Mouse (Mus musculus): ENCODE data around the gene Glrb. TPM values are rescaled to one million over a fixed set of nuclear protein-coding genes. Genes with fewer than 3 reads are reported as not detected.

Glrb gene
- total RNA-seq, 2 experiments from 2014 or later: 83.4 to 85.1 TPM

DNA sequence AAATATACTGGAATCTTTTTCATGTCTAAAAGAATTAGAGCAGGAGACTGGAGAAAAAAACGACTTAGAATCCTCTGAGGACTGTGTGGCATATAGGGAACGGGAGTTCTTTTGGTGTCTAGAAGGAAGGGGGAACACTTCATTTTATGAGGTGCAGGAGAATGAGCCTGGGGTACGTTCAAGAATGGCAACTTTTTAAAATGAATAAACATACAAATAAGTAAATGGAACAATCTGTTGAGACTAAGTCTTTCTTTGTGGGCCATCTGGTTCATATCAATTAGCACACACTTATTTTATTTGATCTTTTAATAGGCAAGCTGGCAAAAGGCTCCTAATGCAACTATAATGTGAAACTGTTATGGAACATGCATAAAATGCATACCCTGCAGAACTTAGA is 75.9 kb downstream of the Glrb start:
- intact Hi-C loops (cut with DNase I): no loop called here
- DNase-seq: no peak

DNA sequence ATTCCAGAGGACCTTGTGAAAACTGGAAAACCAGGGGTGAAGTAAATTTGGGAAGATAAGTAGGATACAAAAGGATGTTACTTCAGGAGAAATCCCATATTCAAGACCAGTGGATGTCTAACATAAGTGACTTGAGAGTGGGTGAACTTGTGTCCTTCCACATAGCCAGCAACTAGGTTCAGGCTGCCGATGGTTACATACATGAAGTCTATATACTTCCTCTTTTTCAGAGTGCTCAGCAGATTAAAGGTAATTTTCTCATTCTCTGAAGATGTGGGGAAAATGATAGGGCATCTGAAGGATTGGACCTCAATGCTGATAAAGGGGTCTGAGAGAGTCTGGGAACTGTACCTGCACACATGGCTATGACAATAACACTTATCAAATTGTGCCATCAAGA is 89.5 kb downstream of the Glrb start:
- intact Hi-C loops (cut with DNase I): no loop called here
- DNase-seq: no peak

DNA sequence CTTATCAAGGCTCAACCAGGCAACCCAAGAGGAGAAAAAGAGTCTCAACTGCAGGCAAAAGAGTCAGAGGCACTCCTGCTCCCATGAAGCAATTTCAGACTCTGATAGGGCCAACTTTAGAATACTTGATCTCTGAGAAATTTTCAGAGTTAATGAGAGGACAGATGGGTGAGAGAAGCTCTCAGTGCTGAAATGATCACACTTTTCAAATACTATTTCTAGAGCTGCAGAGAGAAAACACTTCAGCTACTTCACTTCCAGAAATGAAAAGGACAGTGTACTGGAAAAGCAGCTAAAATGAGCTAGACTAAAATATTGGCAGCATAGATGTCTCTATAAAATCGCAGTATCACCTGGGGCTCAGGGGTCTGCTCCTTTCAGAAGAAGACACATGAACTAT is 94.8 kb downstream of the Glrb start:
- DNase-seq: no peak
- intact Hi-C loops (cut with DNase I): no loop called here

DNA sequence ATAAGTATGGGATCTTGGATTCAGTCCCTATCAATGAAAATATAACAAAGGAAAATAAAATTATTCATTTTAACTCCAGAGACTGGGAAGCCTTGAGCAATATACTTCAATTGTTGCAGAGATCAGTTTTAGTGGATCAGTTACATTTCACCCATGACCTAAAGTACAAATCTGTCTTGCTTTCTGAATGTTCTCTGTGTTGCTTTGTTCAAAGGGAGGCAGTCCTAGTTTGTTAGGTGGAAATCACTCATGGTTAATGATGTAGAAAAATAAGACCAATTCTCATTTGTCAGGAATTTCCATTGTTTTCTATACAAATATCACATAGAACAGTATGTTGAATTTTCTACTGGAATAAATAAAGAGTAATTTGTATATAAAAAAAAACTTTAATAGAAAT is 99.7 kb downstream of the Glrb start:
- intact Hi-C loops (cut with DNase I): no loop called here
- no peak for DNase-seq

DNA sequence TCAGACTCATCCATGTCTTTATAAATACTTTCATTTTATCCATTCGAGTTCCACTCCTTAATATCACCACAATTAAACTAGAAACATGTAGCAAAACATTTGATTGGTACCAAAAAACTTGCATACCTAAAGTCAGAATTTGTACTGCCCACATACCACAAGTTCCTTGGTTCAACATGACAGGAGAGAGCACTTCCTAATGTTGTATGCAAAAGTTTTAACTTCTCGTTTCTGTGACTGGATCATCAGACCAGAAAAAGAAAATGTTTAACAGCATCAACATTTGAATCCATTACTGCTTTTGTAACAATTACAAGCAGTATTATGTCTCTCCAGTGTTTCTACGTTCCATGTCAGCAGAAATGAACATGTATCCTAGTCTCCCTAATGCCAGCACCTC is 101.2 kb downstream of the Glrb start:
- intact Hi-C loops (cut with DNase I): no loop called here
- no peak for DNase-seq

DNA sequence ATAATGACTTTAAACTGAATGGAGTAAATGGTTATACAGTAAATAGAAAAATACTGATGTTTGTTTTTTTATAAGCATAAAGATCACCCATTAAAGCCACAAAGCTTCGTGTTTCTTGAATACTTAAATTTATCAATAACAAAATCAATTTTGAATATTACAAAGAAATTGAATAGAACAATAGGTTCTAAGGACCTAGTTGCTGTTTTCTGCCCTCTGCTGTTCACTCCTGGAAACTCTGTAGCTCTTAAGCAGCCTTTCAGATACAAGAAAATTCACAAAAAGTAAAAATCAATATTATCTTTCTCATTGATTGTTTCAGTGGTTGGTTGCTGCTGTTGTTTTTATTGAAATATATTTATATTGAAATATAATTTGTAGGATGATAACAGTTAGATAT is 108.1 kb downstream of the Glrb start:
- peak; percentile 21 for DNase-seq
- intact Hi-C loops (cut with DNase I): loop anchor here (10.0 kb wide), 2 partner anchors 979 to 1119 kb away; no protein-coding TSS in a partner anchor

DNA sequence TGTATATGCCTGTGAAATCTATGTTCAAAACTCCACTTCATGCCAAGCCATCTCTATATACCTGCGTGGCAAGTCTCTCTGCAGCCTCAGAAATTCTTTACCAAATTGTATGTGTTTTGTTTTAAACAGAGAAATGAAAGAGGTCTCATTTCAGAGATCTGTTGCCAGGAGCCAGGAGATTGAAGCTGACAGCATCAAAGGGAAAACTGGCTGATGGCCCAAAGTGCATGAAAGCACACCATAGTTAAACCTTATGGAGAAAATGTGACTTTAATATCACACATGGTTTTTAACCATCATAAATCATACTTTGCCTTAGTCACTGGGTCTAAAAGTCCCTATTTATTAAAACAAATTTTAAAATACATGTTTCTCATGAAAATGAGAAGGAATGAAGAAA is 109.6 kb downstream of the Glrb start:
- intact Hi-C loops (cut with DNase I): loop anchor here (5.0 to 10.0 kb wide), 3 partner anchors 722 to 1121 kb away; no protein-coding TSS in a partner anchor
- peak; percentile 22 for DNase-seq

DNA sequence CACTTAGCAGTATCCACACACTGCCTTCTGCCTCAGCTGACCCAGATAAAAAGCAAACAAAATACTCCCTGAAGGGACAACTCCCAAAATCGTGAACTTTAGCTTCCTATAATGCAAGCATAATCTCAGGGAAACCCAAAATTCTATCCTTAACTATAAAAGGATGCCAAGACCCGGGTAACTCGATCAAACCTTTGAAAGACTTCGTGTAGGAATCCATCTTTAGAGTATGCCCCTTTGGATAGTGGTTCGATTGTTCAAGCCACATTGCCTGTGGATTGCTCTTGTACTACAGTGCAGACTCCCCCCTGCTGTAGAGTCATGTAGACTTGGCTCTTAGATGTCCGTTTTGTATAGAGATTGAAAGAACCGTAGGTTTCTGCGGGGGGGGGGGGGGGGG is 110.2 kb downstream of the Glrb start:
- intact Hi-C loops (cut with DNase I): loop anchor here (5.0 to 10.0 kb wide), 3 partner anchors 721 to 1122 kb away; no protein-coding TSS in a partner anchor
- DNase-seq: peak; percentile 5

DNA sequence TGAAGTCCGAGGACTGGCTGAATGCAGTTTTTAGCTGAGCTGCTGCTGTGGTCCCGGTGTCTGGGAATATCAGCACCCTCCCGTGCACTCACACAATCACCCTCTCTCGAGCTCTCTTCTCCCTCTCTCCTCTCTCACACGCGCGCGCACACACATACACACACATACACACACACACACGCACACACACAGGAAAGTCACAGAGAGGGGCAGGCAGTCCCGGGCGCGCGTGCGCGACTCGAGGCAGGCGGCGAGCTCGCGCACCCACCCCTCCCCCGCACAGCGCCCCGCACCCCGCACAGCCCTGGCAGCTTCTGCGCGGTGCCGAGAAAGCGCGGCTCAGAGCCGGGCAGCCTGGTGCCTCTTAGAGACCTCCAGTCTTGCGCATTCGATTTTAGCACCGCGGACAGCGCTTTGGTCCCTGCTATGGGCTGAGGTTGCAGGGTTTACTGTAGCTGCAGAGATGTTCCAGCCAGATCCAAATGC is 110.8 kb downstream of the Glrb start, which contains the start of gene Gria2:
TSS of gene Gria2 (minus strand) at position 240 of the 486 bp plus-strand sequence.
- peak; percentile 93 for DNase-seq
- intact Hi-C loops (cut with DNase I): loop anchor here (5.0 to 10.0 kb wide), 3 partner anchors 720 to 1122 kb away; no protein-coding TSS in a partner anchor

DNA sequence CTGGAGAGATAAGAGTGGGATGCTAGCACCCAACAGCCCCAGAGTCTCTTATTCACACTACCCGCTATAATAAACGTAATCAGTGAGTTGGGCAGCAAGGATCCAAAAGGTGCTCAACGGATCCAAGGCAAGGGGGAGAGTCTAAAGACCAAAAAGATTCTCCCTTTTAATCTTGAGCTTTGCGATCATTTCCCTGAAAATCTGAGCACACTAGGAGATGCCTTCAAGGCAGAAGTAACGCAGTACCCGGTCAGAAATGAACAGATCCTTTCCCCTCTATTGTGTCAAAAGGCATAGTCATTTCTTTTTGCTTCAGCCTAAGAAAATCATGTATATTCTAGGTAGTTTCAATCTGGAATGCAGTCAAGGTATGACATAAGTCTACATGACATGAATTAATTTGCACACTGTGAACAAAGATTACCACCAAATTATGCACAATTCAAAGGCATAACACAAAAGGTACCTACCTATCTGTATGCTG is 111.6 kb downstream of the Glrb start:
- intact Hi-C loops (cut with DNase I): loop anchor here (5.0 to 10.0 kb wide), 3 partner anchors 720 to 1123 kb away; no protein-coding TSS in a partner anchor
- DNase-seq: no peak

DNA sequence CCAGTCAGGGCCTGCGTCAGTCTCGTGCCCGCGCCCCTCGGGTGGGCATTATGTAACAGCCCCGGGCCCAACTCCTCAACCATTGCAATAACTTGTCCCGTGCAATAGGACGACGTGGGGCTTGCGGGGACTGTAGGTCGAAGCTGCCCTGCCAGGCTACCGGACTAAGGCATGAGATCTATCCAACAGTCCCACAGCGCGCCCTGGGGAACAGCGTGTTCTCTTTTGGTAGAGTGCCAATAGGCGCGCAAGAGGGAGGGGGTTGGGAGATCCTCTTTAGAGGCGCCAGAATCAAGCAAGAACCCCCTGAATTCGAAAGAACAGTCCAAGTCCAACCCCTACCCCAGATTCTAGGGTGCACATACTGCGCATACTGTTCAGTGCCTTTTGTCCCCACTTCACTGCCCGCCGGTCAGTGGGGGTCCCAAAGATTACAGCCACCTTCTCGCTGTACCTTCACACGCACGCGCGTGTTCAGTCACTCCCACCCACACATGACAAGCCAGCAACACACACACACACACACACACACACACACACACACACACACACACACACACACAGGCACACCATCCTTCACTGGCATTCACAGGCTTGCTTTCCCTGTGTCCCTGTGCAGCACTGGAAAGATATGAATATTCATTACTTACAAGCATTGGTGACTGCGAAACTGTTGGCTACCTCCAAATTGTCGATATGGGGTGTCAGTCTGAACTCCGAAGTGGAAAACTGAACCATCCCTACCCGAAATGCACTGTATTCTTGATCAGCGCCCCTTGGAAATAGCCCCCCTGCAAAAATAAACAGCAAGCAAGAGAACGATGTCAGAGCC is 112.2 kb downstream of the Glrb start:
- peak; percentile 76 for DNase-seq
- intact Hi-C loops (cut with DNase I): loop anchor here (5.0 to 10.0 kb wide), 3 partner anchors 719 to 1124 kb away; no protein-coding TSS in a partner anchor

DNA sequence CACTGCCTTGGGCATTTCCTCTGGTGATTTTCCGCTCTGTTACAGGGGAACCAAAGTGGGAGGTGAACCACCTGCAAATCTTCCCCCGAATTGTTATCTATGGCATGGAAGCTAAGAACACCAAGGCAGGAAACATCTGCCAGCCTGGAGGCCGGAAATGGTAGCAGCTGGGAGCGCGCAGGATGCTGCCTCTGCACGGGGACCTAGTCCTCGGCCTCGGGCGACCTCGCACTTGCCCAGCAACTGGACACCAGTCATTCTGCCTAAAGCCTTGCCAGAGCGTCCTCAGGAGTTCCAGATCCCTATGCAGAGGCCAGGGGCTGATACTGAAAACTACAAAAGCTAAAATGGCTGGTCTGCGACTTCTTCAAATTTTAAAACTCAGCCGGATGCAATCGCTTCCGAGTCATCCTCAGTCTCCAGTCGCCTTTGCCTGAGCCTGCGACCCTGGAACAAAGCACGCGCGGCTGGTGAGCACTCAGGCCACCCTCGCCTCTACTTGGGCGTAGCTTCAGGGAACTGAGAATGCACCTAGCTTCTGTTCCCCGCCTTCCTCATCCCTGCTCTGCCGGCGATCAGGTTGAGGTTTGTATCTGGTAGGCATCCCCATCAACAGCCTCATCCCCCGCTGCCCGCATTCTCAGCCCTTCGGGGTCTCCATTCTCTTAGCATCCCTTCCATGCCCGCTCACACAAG is 113.0 kb downstream of the Glrb start:
- peak; percentile 56 for DNase-seq
- intact Hi-C loops (cut with DNase I): loop anchor here (5.0 to 10.0 kb wide), 3 partner anchors 718 to 1124 kb away; no protein-coding TSS in a partner anchor

DNA sequence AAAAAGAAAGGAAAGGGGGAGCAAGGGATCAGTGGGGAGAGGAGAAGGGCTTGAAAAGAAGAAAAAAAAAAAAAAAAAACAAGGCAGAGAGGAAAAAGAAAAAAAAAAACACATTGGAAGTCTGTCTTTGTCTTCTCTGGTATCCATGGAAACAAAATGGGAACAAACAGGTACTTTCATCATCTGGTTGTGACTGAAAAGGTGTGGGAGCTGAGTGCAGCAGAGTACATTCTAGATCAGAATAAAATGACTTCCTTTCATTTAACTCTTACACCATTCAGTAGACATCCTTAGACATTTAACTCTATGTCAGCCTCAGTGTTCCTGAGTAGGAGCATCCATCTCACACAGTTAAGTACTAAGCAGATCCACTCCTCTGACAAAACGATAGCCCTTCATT is 115.5 kb downstream of the Glrb start:
- DNase-seq: no peak
- intact Hi-C loops (cut with DNase I): no loop called here

DNA sequence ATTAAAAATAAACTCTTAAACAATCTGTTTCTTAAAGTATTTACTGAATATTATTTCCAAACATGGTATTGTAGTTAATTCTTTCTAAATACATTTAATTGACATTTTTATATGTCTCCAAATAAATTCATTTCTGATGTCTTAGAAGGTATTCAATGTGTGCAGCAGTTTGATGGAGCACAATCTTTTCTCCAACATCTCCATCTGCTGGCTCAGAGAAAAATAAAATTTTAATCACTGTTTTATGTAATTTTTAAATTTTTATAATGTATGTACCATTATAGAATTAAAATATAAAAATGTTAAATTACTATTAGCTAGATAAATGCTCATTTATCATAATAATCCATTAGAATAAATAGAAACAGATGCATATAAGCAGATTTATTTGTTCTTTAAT is 116.7 kb downstream of the Glrb start:
- intact Hi-C loops (cut with DNase I): no loop called here
- DNase-seq: no peak

DNA sequence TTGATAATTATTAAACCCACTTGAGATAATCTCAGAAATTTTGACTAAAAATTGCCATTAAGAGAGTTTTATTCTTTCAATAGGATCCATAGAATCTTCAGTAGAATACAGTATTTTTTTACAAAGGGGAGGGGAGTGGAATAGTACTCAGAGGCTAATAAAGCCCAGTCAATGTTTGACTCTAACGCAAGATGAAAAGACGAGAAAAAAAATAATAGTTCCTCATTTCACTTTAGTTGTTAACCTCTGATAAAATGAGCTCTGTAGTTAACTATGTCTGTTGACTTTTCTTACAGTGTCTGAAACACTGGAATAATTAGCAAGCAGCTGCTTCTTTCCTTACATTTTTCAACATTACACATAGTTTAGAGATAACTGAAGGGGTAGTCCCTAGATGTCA is 118.2 kb downstream of the Glrb start:
- intact Hi-C loops (cut with DNase I): no loop called here
- DNase-seq: no peak

Other genes starting within 250 kb of the Glrb start
- gene Gria2, start 110.8 kb downstream of the Glrb start, total RNA-seq (2021): 100 to 1,000 TPM; 383 to 396 TPM
- gene Pdgfc, start 122.8 kb upstream of the Glrb start, total RNA-seq (2021): 10 to 100 TPM; 12.9 to 14.0 TPM

All from left cerebral cortex, postnatal 4 days (tissue).